Mouse (Mus musculus): ENCODE data around the gene Tas2r143. TPM values are rescaled to one million over a fixed set of nuclear protein-coding genes. Genes with fewer than 3 reads are reported as not detected.

Tas2r143 gene
- polyA plus RNA-seq (2017; shearing (Covaris generic)), result not detected

GRCm38 (mm10) chr6:42399938-42400337 is at the start of gene Tas2r143:
Gene Tas2r143 (plus strand): TSS chr6:42400238.

GRCm38 (mm10) chr6:42372816-42373547 is 27.1 kb upstream of the Tas2r143 start, which contains the start of gene Epha1:
Gene Epha1 (minus strand): TSS chr6:42373268.

GRCm38 (mm10) chr6:42405134-42405533 is 5.1 kb downstream of the Tas2r143 start, which contains the start of gene Tas2r135:
Gene Tas2r135 (plus strand): TSS chr6:42405434.

GRCm38 (mm10) chr6:42434446-42434845 is 34.4 kb downstream of the Tas2r143 start, which contains the start of gene Tas2r126:
Gene Tas2r126 (plus strand): TSS chr6:42434535.

Other genes starting within 250 kb of the Tas2r143 start
- not detected for gene Tas2r144, start 184.9 kb upstream of the Tas2r143 start, polyA plus RNA-seq (2017; shearing (Covaris generic))
- 7.2 TPM for gene Gstk1, start 154.3 kb upstream of the Tas2r143 start, polyA plus RNA-seq (2017; shearing (Covaris generic))
- gene Tmem139, start 138.3 kb upstream of the Tas2r143 start, polyA plus RNA-seq (2017; shearing (Covaris generic)), result not detected
- gene Casp2, start 135.3 kb upstream of the Tas2r143 start, polyA plus RNA-seq (2017; shearing (Covaris generic)), result 37.6 TPM
- gene Clcn1, start 113.6 kb upstream of the Tas2r143 start, polyA plus RNA-seq (2017; shearing (Covaris generic)), result not detected
- gene Fam131b, start 75.6 kb upstream of the Tas2r143 start, polyA plus RNA-seq (2017; shearing (Covaris generic)), result not detected
- gene Zyx, start 50.6 kb upstream of the Tas2r143 start, polyA plus RNA-seq (2017; shearing (Covaris generic)), result 202 TPM
- 0.76 TPM for gene Epha1, start 27.0 kb upstream of the Tas2r143 start, polyA plus RNA-seq (2017; shearing (Covaris generic))
- not detected for gene Tas2r135, start 5.2 kb downstream of the Tas2r143 start, polyA plus RNA-seq (2017; shearing (Covaris generic))
- not detected for gene Tas2r126, start 34.3 kb downstream of the Tas2r143 start, polyA plus RNA-seq (2017; shearing (Covaris generic))
- not detected for gene Olfr458, start 65.0 kb downstream of the Tas2r143 start, polyA plus RNA-seq (2017; shearing (Covaris generic))
- 0.55 TPM for gene Olfr457, start 76.1 kb downstream of the Tas2r143 start, polyA plus RNA-seq (2017; shearing (Covaris generic))
- gene Olfr456, start 87.0 kb downstream of the Tas2r143 start, polyA plus RNA-seq (2017; shearing (Covaris generic)), result not detected
- not detected for gene Olfr455, start 147.3 kb downstream of the Tas2r143 start, polyA plus RNA-seq (2017; shearing (Covaris generic))
- gene Tcaf3, start 197.5 kb downstream of the Tas2r143 start, polyA plus RNA-seq (2017; shearing (Covaris generic)), result not detected
- gene Tcaf2, start 245.0 kb downstream of the Tas2r143 start, polyA plus RNA-seq (2017; shearing (Covaris generic)), result not detected

Measured in effector memory CD4-positive, alpha-beta T cell, adult 7 months (primary cell).